Mouse (Mus musculus) MEL (cell line): ENCODE measurements around the gene Gm20388. TPM values are rescaled to one million over a fixed set of nuclear protein-coding genes. Genes with fewer than 3 reads are reported as not detected.

Source experiments
- DNase-seq: peaks from one replicate; pipeline ENCODE4 v3.0.0; 2011; ENCODE audit warnings: low read depth, low spot score
- H3K27ac ChIP-seq: 2 replicates; pipeline ENCODE4 v1.5.1; 2012; ENCODE audit warnings: low read depth, mild to moderate bottlenecking, control low read depth, low read length, moderate library complexity; ENCODE audit not compliant: control insufficient read depth
- H3K27me3 ChIP-seq, 2 experiments: fragments of 150-350 bp in 1 of 2; sonication (generic) in 1 of 2; 2 replicates each; pipeline ENCODE4 v1.6.1; 2012; ENCODE audit warnings: low read length in 2 of 2, mild to moderate bottlenecking in 2 of 2, improper control_type of control experiment in 1 of 2, moderate library complexity in 1 of 2; ENCODE audit not compliant: insufficient read depth in 2 of 2, control insufficient read depth in 1 of 2
- H3K36me3 ChIP-seq, 2 experiments: 2 replicates each; pipeline ENCODE4 v1.6.1; 2012 to 2014; ENCODE audit warnings: low read length in 2 of 2, improper control_type of control experiment in 1 of 2, inconsistent platforms in 1 of 2, mild to moderate bottlenecking in 1 of 2; ENCODE audit not compliant: insufficient read depth in 2 of 2, control insufficient read depth in 1 of 2
- H3K4me1 ChIP-seq, 2 experiments: fragments of 150-350 bp in 1 of 2; sonication (generic) in 1 of 2; 2 replicates each; pipeline ENCODE4 v1.6.1; 2012; ENCODE audit warnings: low read length in 2 of 2, improper control_type of control experiment in 1 of 2, mild to moderate bottlenecking in 1 of 2; ENCODE audit not compliant: insufficient read depth in 2 of 2, control insufficient read depth in 1 of 2
- H3K4me3 ChIP-seq, 2 experiments: fragments of 150-350 bp in 1 of 2; sonication (generic) in 1 of 2; 2 replicates each; pipeline ENCODE4 v1.5.1; 2012; ENCODE audit warnings: low read depth in 2 of 2, low read length in 2 of 2, mild to moderate bottlenecking in 2 of 2, moderate library complexity in 2 of 2, control low read depth in 1 of 2, improper control_type of control experiment in 1 of 2; ENCODE audit not compliant: control insufficient read depth in 1 of 2, insufficient read depth in 1 of 2
- H3K79me2 ChIP-seq: 2 replicates; pipeline ENCODE4 v1.6.1; 2012; ENCODE audit warnings: mild to moderate bottlenecking, low read length, moderate library complexity; ENCODE audit not compliant: control insufficient read depth, poor library complexity, insufficient read depth
- H3K9ac ChIP-seq: 2 replicates; pipeline ENCODE4 v1.6.1; 2012; ENCODE audit warnings: low read depth, mild to moderate bottlenecking, control low read depth, low read length, moderate library complexity; ENCODE audit not compliant: control insufficient read depth, poor library complexity, severe bottlenecking
- H3K9me3 ChIP-seq: fragments of 150-350 bp; sonication (generic); replicated peaks from 2 replicates; pipeline ENCODE4 v1.6.1; 2012; ENCODE audit warnings: mild to moderate bottlenecking, low read length, improper control_type of control experiment, moderate library complexity; ENCODE audit not compliant: insufficient read depth
- BHLHE40 ChIP-seq: IDR thresholded peaks from 2 replicates; pipeline ENCODE4 v1.6.1; 2012; ENCODE audit warnings: low read depth, mild to moderate bottlenecking, inconsistent platforms, low read length, improper control_type of control experiment, borderline replicate concordance
- CHD1 ChIP-seq: IDR thresholded peaks from 2 replicates; pipeline ENCODE4 v1.6.1; 2012; ENCODE audit warnings: low read depth, mild to moderate bottlenecking, inconsistent platforms, low read length, improper control_type of control experiment
- CHD2 ChIP-seq: IDR thresholded peaks from 2 replicates; pipeline ENCODE4 v1.6.1; 2011; ENCODE audit warnings: low read length, improper control_type of control experiment
- CTCF ChIP-seq, 3 experiments: IDR thresholded peaks in 2 of 3; conservative IDR thresholded peaks in 1 of 3; 2 replicates each; pipeline ENCODE4 v1.5.1; 2011 to 2012; ENCODE audit warnings: low read length in 3 of 3, low read depth in 2 of 3, mild to moderate bottlenecking in 2 of 3, improper control_type of control experiment in 1 of 3, inconsistent platforms in 1 of 3, mixed read lengths in 1 of 3, moderate library complexity in 1 of 3; ENCODE audit not compliant: control insufficient read depth in 1 of 3, insufficient read depth in 1 of 3, poor library complexity in 1 of 3, severe bottlenecking in 1 of 3
- E2F4 ChIP-seq: IDR thresholded peaks from 2 replicates; pipeline ENCODE4 v1.6.1; 2011; ENCODE audit warnings: low read depth, low read length, improper control_type of control experiment, borderline replicate concordance
- EP300 ChIP-seq, 2 experiments: IDR thresholded peaks; 2 replicates each; pipeline ENCODE4 v1.6.1; 2011; ENCODE audit warnings: improper control_type of control experiment in 2 of 2, low read length in 2 of 2, low read depth in 1 of 2, mild to moderate bottlenecking in 1 of 2
- ETS1 ChIP-seq: IDR thresholded peaks from 2 replicates; pipeline ENCODE4 v1.6.1; 2012; ENCODE audit warnings: low read depth, mild to moderate bottlenecking, inconsistent platforms, low read length, improper control_type of control experiment, moderate library complexity
- GABPA ChIP-seq: IDR thresholded peaks from 2 replicates; pipeline ENCODE4 v1.6.1; 2012; ENCODE audit warnings: low read depth, mild to moderate bottlenecking, inconsistent platforms, low read length, improper control_type of control experiment, moderate library complexity
- GATA1 ChIP-seq: IDR thresholded peaks from 2 replicates; pipeline ENCODE4 v1.6.1; 2011; ENCODE audit warnings: low read depth, low read length, improper control_type of control experiment
- HCFC1 ChIP-seq: IDR thresholded peaks from 2 replicates; pipeline ENCODE4 v1.6.1; 2012; ENCODE audit warnings: low read depth, mild to moderate bottlenecking, inconsistent platforms, low read length, improper control_type of control experiment, moderate library complexity
- KAT2A ChIP-seq: conservative IDR thresholded peaks from 2 replicates; pipeline ENCODE4 v1.6.1; 2012; ENCODE audit warnings: low read depth, low read length, improper control_type of control experiment, inconsistent platforms
- MAFK ChIP-seq: IDR thresholded peaks from 2 replicates; pipeline ENCODE4 v1.6.1; 2011; ENCODE audit warnings: low read depth, mild to moderate bottlenecking, low read length, improper control_type of control experiment, borderline replicate concordance
- MAX ChIP-seq: IDR thresholded peaks from 2 replicates; pipeline ENCODE4 v1.6.1; 2011; ENCODE audit warnings: low read length, improper control_type of control experiment
- MAZ ChIP-seq: IDR thresholded peaks from 2 replicates; pipeline ENCODE4 v1.6.1; 2012; ENCODE audit warnings: low read depth, mild to moderate bottlenecking, inconsistent platforms, low read length, improper control_type of control experiment
- MXI1 ChIP-seq: IDR thresholded peaks from 2 replicates; pipeline ENCODE4 v1.6.1; 2011; ENCODE audit warnings: mild to moderate bottlenecking, low read depth, low read length, improper control_type of control experiment
- MYC ChIP-seq: IDR thresholded peaks from 2 replicates; pipeline ENCODE4 v1.6.1; 2011; ENCODE audit warnings: low read depth, mild to moderate bottlenecking, low read length, improper control_type of control experiment, moderate library complexity
- NELFE ChIP-seq: IDR thresholded peaks from 2 replicates; pipeline ENCODE4 v1.6.1; 2011; ENCODE audit warnings: low read depth, low read length, improper control_type of control experiment
- NRF1 ChIP-seq: IDR thresholded peaks from 2 replicates; pipeline ENCODE4 v1.6.1; 2014; ENCODE audit warnings: low read depth, mild to moderate bottlenecking, inconsistent platforms, low read length, improper control_type of control experiment, moderate library complexity; ENCODE audit not compliant: poor library complexity, insufficient read depth, severe bottlenecking
- POLR2A ChIP-seq, 2 experiments: IDR thresholded peaks; 2 replicates each; pipeline ENCODE4 v1.6.1; 2011 to 2012; ENCODE audit warnings: low read length in 2 of 2, mild to moderate bottlenecking in 2 of 2, control low read depth in 1 of 2, improper control_type of control experiment in 1 of 2, low read depth in 1 of 2, moderate library complexity in 1 of 2; ENCODE audit not compliant: control insufficient read depth in 1 of 2, insufficient read depth in 1 of 2, poor library complexity in 1 of 2
- POLR2AphosphoS2 ChIP-seq: IDR thresholded peaks from 2 replicates; pipeline ENCODE4 v1.6.1; 2011; ENCODE audit warnings: low read length, improper control_type of control experiment
- RCOR1 ChIP-seq: IDR thresholded peaks from 2 replicates; pipeline ENCODE4 v1.6.1; 2012; ENCODE audit warnings: low read depth, mild to moderate bottlenecking, inconsistent platforms, low read length, improper control_type of control experiment
- SMC3 ChIP-seq: IDR thresholded peaks from 2 replicates; pipeline ENCODE4 v1.6.1; 2011; ENCODE audit warnings: low read depth, low read length, improper control_type of control experiment
- TAL1 ChIP-seq: IDR thresholded peaks from 2 replicates; pipeline ENCODE4 v1.6.1; 2012; ENCODE audit warnings: mild to moderate bottlenecking, inconsistent platforms, low read length, moderate library complexity, mixed read lengths
- TCF12 ChIP-seq: IDR thresholded peaks from 2 replicates; pipeline ENCODE4 v1.6.1; 2014; ENCODE audit warnings: low read depth, mild to moderate bottlenecking, inconsistent platforms, low read length, improper control_type of control experiment, moderate library complexity
- USF1 ChIP-seq: IDR thresholded peaks from 2 replicates; pipeline ENCODE4 v1.6.1; 2014; ENCODE audit warnings: low read depth, mild to moderate bottlenecking, inconsistent platforms, low read length, improper control_type of control experiment, moderate library complexity
- ZKSCAN1 ChIP-seq: IDR thresholded peaks from 2 replicates; pipeline ENCODE4 v1.6.1; 2012; ENCODE audit warnings: low read depth, mild to moderate bottlenecking, inconsistent platforms, low read length, improper control_type of control experiment, moderate library complexity
- ZMIZ1 ChIP-seq: IDR thresholded peaks from 2 replicates; pipeline ENCODE4 v1.6.1; 2012; ENCODE audit warnings: low read depth, mild to moderate bottlenecking, inconsistent platforms, low read length, improper control_type of control experiment, moderate library complexity
- ZNF384 ChIP-seq: IDR thresholded peaks from 2 replicates; pipeline ENCODE4 v1.6.1; 2012; ENCODE audit warnings: low read depth, mild to moderate bottlenecking, inconsistent platforms, low read length, improper control_type of control experiment
- polyA plus RNA-seq, 2 experiments: library from polyadenylated mRNA; stranded (reverse) in 1 of 2; unstranded in 1 of 2; fragments of >175 nt in 1 of 2; fragments of >200 nt in 1 of 2; gene quantifications; 2 replicates each; pipeline versions ENCODE4 v1.2.1 to v1.2.4; 2012; ENCODE audit warnings: low replicate concordance in 2 of 2, low read depth in 1 of 2; ENCODE audit not compliant: insufficient read length in 2 of 2, insufficient read depth in 1 of 2, missing spikeins in 1 of 2
- total RNA-seq: library from RNA; depleted of rRNA; stranded (reverse); fragments of 300-350 nt; gene quantifications from 2 replicates; pipeline ENCODE4 v1.2.3, GENCODE M21; 2012

Gene Gm20388
- total and polyA plus RNA-seq, 3 experiments, result 11.1 to 17.8 TPM; not detected in 1

DNA sequence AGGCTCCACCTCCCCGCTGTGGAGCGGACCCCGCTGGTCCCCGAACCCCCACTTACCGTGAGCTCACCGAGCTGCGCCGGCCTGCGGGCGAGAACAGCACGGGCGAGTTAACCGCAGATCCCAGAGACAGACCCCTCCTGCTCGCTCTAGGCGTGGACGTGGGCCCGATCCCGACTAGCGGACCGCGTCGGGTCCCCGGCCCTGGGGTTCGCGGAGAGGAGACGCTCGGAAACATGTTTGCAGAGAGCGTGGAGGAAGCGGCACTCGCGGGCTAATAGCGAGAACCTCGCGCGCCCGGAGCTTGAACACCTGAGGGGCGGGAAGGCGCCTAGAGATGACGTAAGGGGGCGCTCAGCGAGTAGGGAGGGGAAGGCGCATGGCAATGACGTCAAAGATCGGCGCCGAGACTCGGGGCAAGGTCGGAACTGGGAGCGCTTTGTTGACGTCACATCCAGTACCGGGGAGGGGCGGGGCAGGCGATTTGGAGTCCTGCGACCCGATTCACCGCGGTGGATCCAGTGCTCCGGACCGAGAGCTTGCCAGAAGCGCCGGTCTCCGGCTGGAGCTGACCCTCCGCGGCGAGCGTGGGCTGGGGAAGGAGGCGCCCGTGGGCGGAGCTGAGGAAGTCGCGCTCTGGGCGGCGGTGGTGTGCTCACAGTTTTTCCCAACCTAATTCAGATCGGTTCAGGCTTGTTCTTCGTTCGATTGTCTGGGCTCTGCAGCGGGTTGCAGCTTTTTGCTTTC is 4038.5 kb downstream of the Gm20388 start, which contains the start of gene Nup133 (continued):
- TF ChIP-seq GABPA, result no peak
- no peak for TF ChIP-seq USF1
- peak; percentile 52; the same call in 1 of the 2 replicates for TF ChIP-seq MAX

DNA sequence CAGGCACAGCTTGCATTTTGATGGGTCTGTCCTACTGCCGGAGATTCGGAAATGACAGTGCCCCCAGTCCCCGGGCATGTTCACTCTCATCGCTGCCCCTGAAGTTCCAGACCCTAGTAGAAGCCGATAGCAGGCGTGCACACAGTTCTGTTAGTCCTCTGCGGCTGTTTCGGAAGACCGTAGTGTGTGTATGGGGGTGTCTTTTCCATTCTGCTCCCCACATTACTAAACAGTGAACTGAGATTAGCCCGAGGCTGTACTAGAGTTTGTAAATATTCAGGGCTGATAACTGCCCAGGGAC is 4039.0 kb downstream of the Gm20388 start:
- no peak for DNase-seq
- Histone ChIP-seq H3K4me3 (peak overlapping the region; percentile 83 to 85), H3K27me3 (no peaks in the 10 kb centered on the region), H3K36me3 (peaks cover 3 to 4% of the 10 kb centered on the region in 2 experiments; a peak in 3 of 4 replicates), H3K79me2 (peaks cover 16% of the 10 kb centered on the region), H3K9me3 (no peaks in the 10 kb centered on the region), H3K27ac (peak overlapping the region; percentile 60), H3K9ac (peak overlapping the region; percentile 89), H3K4me1 (peaks cover 3% of the 10 kb centered on the region in 2 experiments; a peak in 1 of 4 replicates)
- no peak for TF ChIP-seq TCF12
- no peak for TF ChIP-seq KAT2A
- 0 out of 2 replicates have a peak, but pooled peaks have one; percentile 32 for TF ChIP-seq CHD1

DNA sequence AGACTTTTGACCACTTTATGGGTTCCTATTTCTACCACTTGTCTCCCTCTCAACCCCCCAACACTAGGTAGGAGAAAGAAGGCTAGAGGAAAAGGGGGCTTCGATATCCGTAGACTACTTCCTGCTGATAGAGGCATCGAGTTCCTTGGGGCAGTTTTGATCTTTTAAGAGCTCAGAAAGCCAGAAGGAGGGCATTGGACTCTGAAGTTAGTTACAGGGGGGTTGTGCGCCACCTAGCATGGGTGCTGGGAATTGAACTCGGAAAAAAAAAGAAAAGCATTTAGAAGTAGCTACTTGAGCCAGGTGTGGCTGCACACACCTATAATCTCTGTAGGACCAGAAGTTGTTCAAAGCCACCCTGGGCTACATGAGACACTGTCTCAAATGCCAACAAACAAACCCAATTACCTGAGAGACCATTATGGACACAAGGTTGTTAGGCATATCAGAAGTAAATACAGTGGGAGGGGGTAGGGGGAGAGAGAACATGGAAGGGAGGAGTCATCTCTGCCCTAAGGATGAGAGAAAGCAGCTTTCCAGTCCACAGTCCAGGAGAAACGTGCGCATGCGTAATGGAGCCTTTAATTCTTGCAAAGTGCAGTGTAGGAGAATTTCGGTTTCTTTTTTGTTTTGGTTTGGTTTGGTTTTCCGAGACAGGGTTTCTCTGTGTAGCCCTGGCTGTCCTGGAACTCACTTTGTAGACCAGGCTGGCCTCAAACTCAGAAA is 4039.6 kb downstream of the Gm20388 start:
- Histone ChIP-seq H3K27ac (peak overlapping the region; percentile 60), H3K36me3 (peaks cover 3 to 4% of the 10 kb centered on the region in 2 experiments; a peak in 3 of 4 replicates), H3K79me2 (peaks cover 16% of the 10 kb centered on the region), H3K9ac (peak overlapping the region; percentile 89), H3K27me3 (no peaks in the 10 kb centered on the region), H3K4me1 (peaks cover 3% of the 10 kb centered on the region in 2 experiments; a peak in 1 of 4 replicates), H3K4me3 (peak overlapping the region; percentile 83 to 85), H3K9me3 (no peaks in the 10 kb centered on the region)
- DNase-seq, result peak; percentile 85
- TF ChIP-seq E2F4 (no peak), MAZ (no peak), TAL1 (no peak), HCFC1 (0 out of 2 replicates have a peak, but pooled peaks have one; percentile 50), RCOR1 (no peak), MAFK (no peak), GATA1 (no peak), ETS1 (no peak), ZNF384 (peak; percentile 93), POLR2A (IDR thresholded peaks at IDR 0.05; ENCODE audit: control insufficient read depth in 1 of 2, insufficient read depth in 1 of 2, low read depth in 1 of 2, low read length in 2 of 2, poor library complexity in 1 of 2) (no peak), NELFE (no peak), ZKSCAN1 (no peak), ZMIZ1 (no peak), EP300 (IDR thresholded peaks at IDR 0.05; ENCODE audit: low read depth in 1 of 2, low read length in 2 of 2) (no peak), CTCF (IDR thresholded peaks at IDR 0.05 in 2 of 3, conservative IDR thresholded peaks at IDR 0.05 in 1 of 3; ENCODE audit: control insufficient read depth in 1 of 3, insufficient read depth in 1 of 3, low read depth in 2 of 3, low read length in 3 of 3, poor library complexity in 1 of 3, severe bottlenecking in 1 of 3) (peak; percentile 69 to 80 (median 79)), POLR2AphosphoS2 (no peak), MXI1 (no peak), USF1 (no peak), NRF1 (no peak), MYC (no peak), CHD2 (no peak), SMC3 (peak; percentile 56), BHLHE40 (no peak)
